Mouse (Mus musculus): ENCODE measurements around the gene Plvap.

DNA sequence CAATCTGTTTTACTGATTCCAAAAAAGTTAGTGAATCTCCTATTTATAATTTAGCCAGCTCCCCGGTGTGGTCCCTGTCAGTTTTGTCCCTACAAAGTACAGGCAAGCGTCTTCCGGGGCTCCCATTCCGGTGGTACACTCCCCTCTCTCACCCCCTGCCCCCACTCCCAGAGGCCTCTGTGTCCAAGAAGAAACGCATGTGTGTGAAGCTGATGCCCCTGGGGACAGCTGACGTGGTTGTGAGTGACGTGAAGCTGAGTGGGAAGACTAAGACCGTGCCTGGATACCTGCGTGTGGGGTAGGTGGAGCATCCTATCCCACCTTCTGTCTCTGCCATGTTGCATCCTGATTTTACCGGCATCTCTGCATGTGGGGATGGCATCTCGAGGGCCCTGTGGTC, 33.5 kb upstream of the Plvap start:
- no peak for TF ChIP-seq CTCF (IDR thresholded peaks at IDR 0.05; ENCODE audit: borderline replicate concordance, extremely low read depth, insufficient read depth, insufficient read length)
- no peak for TF ChIP-seq POLR2A (IDR thresholded peaks at IDR 0.05; ENCODE audit: borderline replicate concordance, extremely low read depth, insufficient read depth, insufficient read length, poor library complexity, severe bottlenecking)
